In genomic region chr4:155943049-155943452, GRCm38 (mm10) we compare ENCODE assay signal across 8 mouse cellular contexts. TPM values are rescaled to one million over a fixed set of nuclear protein-coding genes. Genes with fewer than 3 reads are reported as not detected.
DNase-seq lines count a peak whose midpoint lies in the region; ATAC-seq lines count a peak whose summit lies in the region.

No protein-coding gene starts in this region.

- H3K27ac ChIP-seq in forebrain, embryonic 16.5 days (ENCODE audit: low read length): peak overlapping the region; percentile 74
- H3K27ac ChIP-seq in stomach, embryonic 14.5 days (ENCODE audit: low read length): peak overlapping the region; percentile 84

- H3K9ac ChIP-seq in forebrain, embryonic 16.5 days (replicated peaks; ENCODE audit: low read depth, low read length): peak overlapping the region; percentile 87
- peak overlapping the region; percentile 71 for H3K9ac ChIP-seq in stomach, embryonic 14.5 days (replicated peaks; ENCODE audit: low read depth, low read length)

- WGBS in forebrain, embryonic 16.5 days: under 1% methylated on average over 17 of the region's 17 CpGs
- WGBS in stomach, embryonic 14.5 days: under 1% methylated on average over 17 of the region's 17 CpGs

- peak; percentile 47 for ATAC-seq in forebrain, embryonic 16.5 days
- no peak for ATAC-seq in stomach, embryonic 14.5 days (ENCODE audit: insufficient number of reproducible peaks, insufficient read depth, low FRiP score, low read depth)

- peak overlapping the region; percentile 94 for H3K4me3 ChIP-seq in forebrain, embryonic 16.5 days (replicated peaks; ENCODE audit: low read length)
- peak overlapping the region; percentile 96 for H3K4me3 ChIP-seq in stomach, embryonic 14.5 days (ENCODE audit: low read depth, low read length)

- peaks cover 4% of the 10 kb centered on the region; the same call in 1 of the 2 replicates for H3K36me3 ChIP-seq in forebrain, embryonic 16.5 days (ENCODE audit: control insufficient read depth, insufficient read depth)
- H3K36me3 ChIP-seq in stomach, embryonic 14.5 days (ENCODE audit: control insufficient read depth, insufficient read depth, low read length): peaks cover 8% of the 10 kb centered on the region

- peaks cover 5% of the 10 kb centered on the region; the same call in 1 of the 2 replicates for H3K27me3 ChIP-seq in forebrain, embryonic 16.5 days (replicated peaks; ENCODE audit: control insufficient read depth, insufficient read depth, low read length)
- H3K27me3 ChIP-seq in stomach, embryonic 14.5 days (ENCODE audit: control insufficient read depth, insufficient read depth, low read length): no peaks in the 10 kb centered on the region

- H3K4me2 ChIP-seq in forebrain, embryonic 16.5 days (ENCODE audit: low read length): peak overlapping the region; percentile 79
- peak overlapping the region; percentile 91 for H3K4me2 ChIP-seq in stomach, embryonic 14.5 days (replicated peaks; ENCODE audit: low read depth, low read length)

- peak; percentile 57 for DNase-seq in adrenal gland, postnatal 14 days
- no peak for DNase-seq in adrenal gland, adult 8-10 months
- DNase-seq in adrenal gland, postnatal 25 days: peak; percentile 8
- DNase-seq in heart, postnatal 25 days (ENCODE audit: low spot score): peak; percentile 61
- peak; percentile 22 to 52 for DNase-seq in left cerebral cortex, adult 18-20 months (ENCODE audit: low spot score in 2 of 2)
- DNase-seq in lung, postnatal 25 days (ENCODE audit: low spot score): peak; percentile 25

- H3K9me3 ChIP-seq in forebrain, embryonic 16.5 days (ENCODE audit: control insufficient read depth, low read length): no peaks in the 10 kb centered on the region
- H3K9me3 ChIP-seq in stomach, embryonic 14.5 days (ENCODE audit: control insufficient read depth, low read depth, low read length): no peaks in the 10 kb centered on the region

- H3K4me1 ChIP-seq in forebrain, embryonic 16.5 days (replicated peaks; ENCODE audit: control insufficient read depth, insufficient read depth, low read length): peaks cover 23% of the 10 kb centered on the region
- H3K4me1 ChIP-seq in stomach, embryonic 14.5 days (ENCODE audit: control insufficient read depth, insufficient read depth, low read length): peaks cover 12% of the 10 kb centered on the region

- intact Hi-C loops in heart, postnatal 25 days (cut with DNase I): loop anchor here (5.0 kb wide), 2 partner anchors 96 to 111 kb away; partner anchors contain the start of genes Aurkaip1 and Dvl1

RNA-seq across cellular contexts. Expression of gene Ube2j2, which starts 0.6 kb away (rescaled TPM):
- 76.3 and 78.4 TPM in 2 replicates for total RNA-seq in adrenal gland, postnatal 14 days (2021)
- total RNA-seq in adrenal gland, adult 8-10 months (2022): 10 to 100 TPM; 64.3 to 87.8 (median 77.0) TPM
- 71.7 and 76.6 TPM in 2 replicates for total RNA-seq in adrenal gland, postnatal 25 days (2021)
- 115 and 121 TPM in 2 replicates for polyA plus RNA-seq in forebrain, embryonic 16.5 days (2015; fragmentation: Nextera tagmentation; extraction: Ambion mirVana)
- 10 to 100 TPM; 50.7 to 60.2 TPM for total RNA-seq in heart, postnatal 25 days (2021)
- total RNA-seq in left cerebral cortex, adult 18-20 months (2021): 10 to 100 TPM; 67.6 to 70.3 TPM
- polyA plus RNA-seq in stomach, embryonic 14.5 days (2014; fragmentation: Nextera tagmentation; extraction: Ambion mirVana): 107 TPM in 2 replicates

RNA-seq across cellular contexts. Expression of gene C1qtnf12, which starts 19.1 kb away (rescaled TPM):
- total RNA-seq in adrenal gland, postnatal 14 days (2021): 94.0 and 105 TPM in 2 replicates
- 10 to 100 TPM; 34.7 to 88.1 (median 58.1) TPM for total RNA-seq in adrenal gland, adult 8-10 months (2022)
- total RNA-seq in adrenal gland, postnatal 25 days (2021): 70.6 and 77.9 TPM in 2 replicates
- polyA plus RNA-seq in forebrain, embryonic 16.5 days (2015; fragmentation: Nextera tagmentation; extraction: Ambion mirVana): 6.3 and 9.2 TPM in 2 replicates
- total RNA-seq in heart, postnatal 25 days (2021): 10 to 100 TPM; 13.3 to 14.6 TPM
- total RNA-seq in left cerebral cortex, adult 18-20 months (2021): 10 to 100 TPM; 16.6 to 17.7 TPM
- 38.6 and 40.5 TPM in 2 replicates for polyA plus RNA-seq in stomach, embryonic 14.5 days (2014; fragmentation: Nextera tagmentation; extraction: Ambion mirVana)

RNA-seq across cellular contexts. Expression of gene B3galt6, which starts 49.4 kb away (rescaled TPM):
- total RNA-seq in adrenal gland, postnatal 14 days (2021): 5.8 and 6.5 TPM in 2 replicates
- total RNA-seq in adrenal gland, adult 8-10 months (2022): 1 to 10 TPM; 7.8 to 9.5 (median 8.9) TPM
- total RNA-seq in adrenal gland, postnatal 25 days (2021): 6.6 and 9.7 TPM in 2 replicates
- 26.8 and 30.4 TPM in 2 replicates for polyA plus RNA-seq in forebrain, embryonic 16.5 days (2015; fragmentation: Nextera tagmentation; extraction: Ambion mirVana)
- total RNA-seq in heart, postnatal 25 days (2021): 1 to 10 TPM; 2.4 to 2.7 TPM
- total RNA-seq in left cerebral cortex, adult 18-20 months (2021): 10 to 100 TPM in 1 of 2 experiments, 1 to 10 TPM in 1; 8.9 to 10.7 TPM
- 18.6 and 18.9 TPM in 2 replicates for polyA plus RNA-seq in stomach, embryonic 14.5 days (2014; fragmentation: Nextera tagmentation; extraction: Ambion mirVana)

RNA-seq across cellular contexts. Expression of gene Sdf4, which starts 49.6 kb away (rescaled TPM):
- 209 and 225 TPM in 2 replicates for total RNA-seq in adrenal gland, postnatal 14 days (2021)
- total RNA-seq in adrenal gland, adult 8-10 months (2022): 100 to 1,000 TPM; 290 to 326 (median 308) TPM
- total RNA-seq in adrenal gland, postnatal 25 days (2021): 248 and 275 TPM in 2 replicates
- polyA plus RNA-seq in forebrain, embryonic 16.5 days (2015; fragmentation: Nextera tagmentation; extraction: Ambion mirVana): 118 and 125 TPM in 2 replicates
- total RNA-seq in heart, postnatal 25 days (2021): 10 to 100 TPM; 77.3 to 81.8 TPM
- 100 to 1,000 TPM; 213 to 215 TPM for total RNA-seq in left cerebral cortex, adult 18-20 months (2021)
- 163 and 171 TPM in 2 replicates for polyA plus RNA-seq in stomach, embryonic 14.5 days (2014; fragmentation: Nextera tagmentation; extraction: Ambion mirVana)

RNA-seq across cellular contexts. Expression of gene Acap3, which starts 51.4 kb away (rescaled TPM):
- total RNA-seq in adrenal gland, postnatal 14 days (2021): 20.3 and 25.6 TPM in 2 replicates
- total RNA-seq in adrenal gland, adult 8-10 months (2022): 10 to 100 TPM; 18.2 to 49.2 (median 30.9) TPM
- 23.6 and 27.1 TPM in 2 replicates for total RNA-seq in adrenal gland, postnatal 25 days (2021)
- 94.8 and 101 TPM in 2 replicates for polyA plus RNA-seq in forebrain, embryonic 16.5 days (2015; fragmentation: Nextera tagmentation; extraction: Ambion mirVana)
- total RNA-seq in heart, postnatal 25 days (2021): 10 to 100 TPM; 11.7 to 18.0 TPM
- total RNA-seq in left cerebral cortex, adult 18-20 months (2021): 100 to 1,000 TPM; 124 to 128 TPM
- 16.0 and 19.4 TPM in 2 replicates for polyA plus RNA-seq in stomach, embryonic 14.5 days (2014; fragmentation: Nextera tagmentation; extraction: Ambion mirVana)
